Mouse (Mus musculus): ENCODE measurements around the gene H13.

- TF ChIP-seq CTCF (conservative IDR thresholded peaks at IDR 0.05; ENCODE audit: low read length), result no peak
- TF ChIP-seq POU5F1 (IDR thresholded peaks at IDR 0.05; ENCODE audit: borderline replicate concordance, low read length), result no peak
Observed at GRCm38 (mm10) chr2:152639406-152640113, 29.7 kb upstream of the H13 start.

All from E14TG2a.4 (cell line).